Mouse (Mus musculus) bone marrow macrophage, adult 2 months (primary cell): ENCODE results near the gene Msh3.

Experiments
- CTCF ChIP-seq: IDR thresholded peaks from 2 replicates; pipeline ENCODE4 v1.5.1; 2012; ENCODE audit warnings: low read depth, mild to moderate bottlenecking, low read length, moderate library complexity
- POLR2A ChIP-seq: IDR thresholded peaks from 2 replicates; pipeline ENCODE4 v1.6.1; 2012; ENCODE audit warnings: mild to moderate bottlenecking, low read depth, low read length, borderline replicate concordance

DNA sequence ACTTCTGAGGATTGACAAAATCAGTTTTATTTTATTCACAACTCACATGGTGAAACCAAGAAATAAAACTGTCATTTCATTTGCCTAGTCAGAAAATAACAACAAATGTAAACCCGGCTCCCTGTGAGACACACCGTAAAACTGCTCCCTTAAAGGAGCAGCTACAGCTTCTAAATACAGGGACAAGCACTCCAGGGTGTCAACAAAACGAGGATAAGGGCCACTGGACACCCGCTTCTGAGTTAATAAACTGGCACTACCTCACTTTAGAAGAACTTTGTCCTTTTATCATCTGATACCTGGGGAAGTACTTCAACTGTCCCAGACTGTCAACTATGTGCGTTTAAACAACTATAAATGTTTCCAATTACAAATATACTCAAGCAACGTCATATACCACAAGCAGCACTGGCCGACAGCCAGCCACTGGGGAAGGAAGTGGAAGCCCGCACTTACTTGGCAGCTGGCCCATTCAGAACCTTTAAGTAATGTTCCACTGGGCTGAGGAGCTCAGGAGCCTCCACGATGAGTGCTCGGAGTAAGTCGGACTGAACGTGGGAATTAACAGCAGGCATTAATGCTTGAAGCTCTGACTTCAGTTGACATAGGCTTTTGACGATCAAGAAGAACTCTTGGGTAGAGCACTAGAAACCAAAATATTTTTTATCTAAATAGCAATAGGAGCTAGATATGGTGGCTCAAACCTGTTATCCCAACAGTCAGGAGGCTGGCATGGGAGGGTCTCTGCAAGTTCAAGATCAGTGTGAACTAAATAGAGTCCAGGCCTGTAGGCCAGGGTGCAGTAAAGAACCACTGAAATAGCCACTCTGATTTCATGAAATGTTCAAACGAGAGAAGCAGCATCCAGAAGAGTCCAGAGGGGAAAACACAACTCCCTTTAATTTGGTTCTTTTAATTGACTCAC, 80.3 kb downstream of the Msh3 start:
- no peak for TF ChIP-seq POLR2A
- TF ChIP-seq CTCF: no peak
